Mouse (Mus musculus) spleen, postnatal 10 days (tissue): ENCODE data around the gene Gm7029.
"Not testable (repeated sequence)": the region's sequence is repeated elsewhere in the genome, so short reads cannot be mapped to it uniquely, and the experiment has no call there.

ENCODE experiments used
- DNase-seq, 2 experiments: peaks; one replicate each; pipeline ENCODE4 v3.0.0; 2021 to 2022; ENCODE audit warnings: low spot score in 2 of 2

The Gm7029 gene

DNA sequence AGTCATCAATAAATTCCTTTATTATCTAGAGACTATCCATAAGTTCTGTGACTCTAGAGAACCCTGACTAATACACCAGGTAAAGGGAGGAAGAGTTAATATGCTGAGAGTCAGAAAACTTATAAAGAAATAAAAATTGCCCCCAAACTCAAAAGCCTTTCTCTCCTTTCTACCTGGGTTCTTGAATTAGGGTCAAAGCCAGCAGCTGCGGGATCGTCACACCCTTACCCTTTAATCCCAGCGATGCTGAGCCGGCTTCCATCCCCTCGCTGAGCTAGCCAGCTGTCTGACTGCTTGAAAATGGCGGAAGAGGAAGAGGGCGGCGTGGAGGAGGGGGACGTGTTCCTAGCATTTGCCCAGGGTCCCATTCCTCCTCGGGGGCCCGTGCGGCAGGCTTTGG, at the start of gene Gm7029:
Gm7029 (plus strand) TSS at position 301 of the 400 bp plus-strand sequence.
- DNase-seq = not testable (repeated sequence)

DNA sequence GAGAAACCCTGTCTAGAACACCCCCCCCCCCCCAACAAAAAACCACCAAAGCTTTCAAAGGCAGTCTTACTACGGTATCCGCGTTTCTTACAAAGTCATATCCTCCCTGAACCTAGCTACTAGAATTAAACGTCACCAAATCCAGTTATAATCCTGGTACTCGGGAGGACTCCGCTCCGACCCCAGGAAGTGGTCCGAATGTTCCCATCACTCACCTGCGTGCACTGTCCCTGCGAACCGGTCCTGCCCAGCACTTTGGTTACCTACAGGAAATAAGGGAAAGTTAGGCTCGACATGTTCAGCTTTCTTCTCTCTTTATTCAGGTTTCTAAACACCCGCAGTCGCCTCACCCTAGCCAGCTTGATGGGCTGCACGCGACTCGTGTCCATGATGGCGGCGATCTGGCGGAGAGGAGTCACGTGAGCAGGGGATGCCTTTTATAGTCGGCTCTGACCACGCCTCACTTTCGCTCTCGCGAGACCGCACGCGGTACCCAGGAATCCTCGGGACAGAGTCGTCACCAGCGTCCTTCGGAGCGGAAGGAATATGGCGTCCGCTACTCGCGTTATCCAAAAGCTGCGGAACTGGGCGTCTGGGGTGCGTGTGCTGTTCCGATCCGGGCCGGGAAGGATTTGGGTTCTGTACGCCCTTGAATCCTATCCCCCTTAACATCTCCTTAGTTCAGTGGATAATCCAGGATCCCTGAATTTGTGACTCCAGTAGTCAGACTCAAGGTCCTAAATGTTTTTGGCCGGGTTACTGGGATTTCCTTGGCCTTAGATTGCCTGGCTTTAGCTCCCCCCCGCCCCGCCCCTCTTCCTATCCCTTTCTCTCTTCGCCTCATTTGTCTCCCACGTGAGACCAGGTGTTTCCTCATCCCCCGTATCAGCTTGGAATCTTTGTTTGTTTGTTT, 49.3 kb upstream of the Gm7029 start, which contains the start of the genes Rps28 and Ndufa7:
Rps28 (minus strand) TSS at position 479 of the 913 bp plus-strand sequence.
Ndufa7 (plus strand) TSS at position 489 of the 913 bp plus-strand sequence.
- DNase-seq = peak; percentile 98 to 99

DNA sequence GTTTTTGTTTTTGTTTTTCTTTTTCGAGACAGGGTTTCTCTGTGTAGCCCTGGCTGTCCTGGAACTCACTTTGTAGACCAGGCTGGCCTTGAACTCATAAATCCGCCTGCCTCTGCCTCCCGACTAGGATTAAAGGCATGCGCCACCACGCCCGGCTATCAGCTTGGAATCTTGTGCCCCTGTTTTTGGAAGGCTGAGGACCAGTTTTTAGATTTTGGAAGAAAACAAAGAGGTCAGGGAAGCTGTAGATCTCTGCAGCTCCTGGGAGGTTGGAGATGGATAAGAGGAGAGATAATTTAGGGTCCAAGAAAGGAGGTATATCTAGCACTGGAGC, 48.7 kb upstream of the Gm7029 start:
- DNase-seq = not testable (repeated sequence)

DNA sequence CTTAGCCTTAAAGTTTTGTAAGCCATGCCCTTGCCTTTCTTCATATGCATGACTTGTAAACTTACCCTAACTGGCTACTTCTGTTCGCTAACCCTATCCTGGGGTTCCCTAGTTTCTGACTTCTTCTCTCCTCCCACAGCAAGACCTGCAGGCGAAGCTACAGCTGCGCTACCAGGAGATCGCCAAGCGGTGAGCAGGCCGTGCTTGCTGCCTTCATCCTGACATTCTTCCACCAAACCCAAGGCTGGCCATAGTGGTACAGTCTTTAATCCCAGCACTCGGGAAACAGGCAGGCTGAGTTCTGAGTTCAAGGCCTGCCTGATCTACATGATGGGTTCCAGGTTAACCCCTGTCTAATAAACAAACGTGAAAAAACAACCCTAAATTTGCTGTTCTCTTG, 48.2 kb upstream of the Gm7029 start:
- no peak for DNase-seq

DNA sequence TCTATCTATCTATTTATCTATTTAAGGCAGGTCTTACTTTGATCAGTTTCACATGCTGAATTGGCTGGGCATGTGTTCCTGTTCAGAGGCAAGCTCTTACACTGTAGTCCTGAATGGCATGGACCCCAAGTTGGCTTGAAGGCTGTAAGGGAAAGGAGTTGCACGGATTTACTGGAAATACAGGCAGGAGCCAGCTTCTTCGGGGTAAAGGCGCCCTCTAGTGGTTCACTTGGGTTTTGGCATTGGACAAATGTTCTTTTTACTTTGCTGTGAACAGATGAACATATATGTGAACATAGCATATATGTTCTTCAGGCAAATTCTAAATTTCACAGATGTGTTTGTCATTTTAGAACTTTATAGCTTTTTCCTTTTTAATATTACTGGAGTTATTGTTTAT, 46.8 kb upstream of the Gm7029 start:
- peak; percentile 52 to 76 for DNase-seq

DNA sequence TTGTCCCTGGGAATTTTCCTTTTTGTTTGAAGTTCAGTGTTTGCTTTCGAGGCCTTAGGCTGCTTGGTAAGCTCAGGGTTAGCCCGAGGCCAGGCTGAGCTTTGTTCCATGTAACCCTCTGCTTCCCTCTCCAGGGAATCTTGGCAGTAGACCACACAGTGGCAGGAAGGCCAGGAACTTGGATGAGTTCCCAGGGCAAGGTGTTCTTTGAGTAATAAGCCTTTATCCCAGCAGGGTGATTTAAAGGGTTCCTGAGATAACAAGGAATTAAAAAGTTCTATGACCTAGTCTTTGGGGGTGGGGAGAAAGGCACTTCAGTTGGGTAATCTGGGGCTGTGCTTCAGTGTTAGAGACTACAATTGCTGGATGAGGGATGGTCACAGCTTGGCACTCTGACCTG, 44.7 kb upstream of the Gm7029 start:
- DNase-seq = no peak

DNA sequence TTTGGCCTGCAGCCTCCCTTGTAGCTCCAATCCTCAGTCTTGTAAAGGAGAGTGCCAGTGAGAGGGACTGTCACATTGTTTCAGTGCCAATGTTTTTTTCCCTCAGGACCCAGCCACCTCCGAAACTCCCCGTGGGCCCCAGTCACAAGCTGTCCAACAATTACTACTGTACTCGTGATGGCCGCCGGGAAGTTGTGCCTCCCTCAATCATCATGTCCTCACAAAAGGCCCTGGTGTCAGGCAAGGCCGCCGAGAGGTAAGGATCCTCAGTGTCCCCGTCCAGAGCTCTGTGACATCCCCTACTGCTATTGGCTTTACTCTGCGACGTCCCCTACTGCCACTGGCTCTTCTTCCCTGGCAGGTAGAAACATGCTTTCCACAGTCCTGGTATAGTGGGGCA, 44.1 kb upstream of the Gm7029 start:
- DNase-seq = no peak

DNA sequence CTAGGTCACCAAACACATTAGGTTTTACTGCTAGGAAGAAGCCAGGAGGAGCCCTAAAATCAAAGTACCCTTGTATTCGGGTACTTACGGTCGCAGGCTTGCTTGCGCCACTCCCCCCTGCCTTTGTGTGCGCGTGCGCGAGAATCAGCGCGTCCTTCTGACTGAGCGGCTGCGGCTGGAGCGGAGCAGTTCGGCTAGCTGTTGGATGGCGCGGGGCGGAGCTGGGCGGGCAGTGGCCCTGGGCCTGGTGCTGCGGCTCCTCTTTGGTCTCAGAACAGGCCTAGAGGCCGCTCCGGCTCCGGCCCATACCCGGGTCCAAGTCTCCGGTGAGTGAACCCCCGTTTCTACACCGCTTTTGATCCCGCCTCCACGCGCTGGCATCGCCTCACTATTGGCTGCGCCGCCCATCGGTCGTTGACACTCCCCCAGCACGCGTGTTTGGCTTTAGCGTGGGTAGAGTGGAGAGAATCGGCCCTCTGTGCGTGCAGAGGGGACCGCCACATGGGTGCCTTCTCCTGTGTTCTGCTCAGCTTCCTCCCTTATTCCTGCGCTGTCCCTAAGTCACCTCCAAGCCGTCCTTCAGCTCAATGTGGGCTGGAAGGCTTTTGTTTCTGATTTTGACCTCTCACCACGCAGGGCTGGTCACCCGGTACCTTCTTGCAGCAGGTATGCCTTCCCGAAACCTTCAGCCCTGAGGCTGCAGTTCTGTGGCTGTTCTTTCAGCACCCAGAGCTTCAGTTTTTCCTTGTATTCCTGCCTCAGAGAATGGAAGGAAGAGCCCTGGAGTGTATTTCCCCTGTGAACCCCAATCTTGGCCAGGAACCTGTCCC, 30.5 kb upstream of the Gm7029 start, which contains the start of gene Cd320:
Cd320 (plus strand) TSS at position 126 of the 830 bp plus-strand sequence.
- DNase-seq = peak; percentile 89 to 93

DNA sequence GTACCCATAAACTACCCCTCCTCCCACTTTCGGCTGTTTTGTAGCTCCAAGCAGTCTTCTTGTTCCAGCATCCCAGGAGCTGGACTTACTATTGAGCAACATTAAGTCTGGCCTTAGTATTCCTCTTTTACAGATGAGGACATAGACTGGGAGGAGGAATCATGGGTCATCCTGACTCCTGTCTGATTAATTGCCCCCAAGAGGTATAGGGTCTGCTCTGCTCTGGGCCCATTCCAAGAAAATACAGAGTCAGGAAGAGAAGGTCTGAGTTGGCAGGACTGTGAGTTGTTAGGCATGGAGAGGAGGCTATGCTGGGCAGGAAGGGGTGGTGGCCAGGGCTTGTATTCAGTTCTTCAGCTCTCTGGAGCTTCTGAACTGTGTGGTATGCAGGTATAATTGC, 29.4 kb upstream of the Gm7029 start:
- no peak for DNase-seq

DNA sequence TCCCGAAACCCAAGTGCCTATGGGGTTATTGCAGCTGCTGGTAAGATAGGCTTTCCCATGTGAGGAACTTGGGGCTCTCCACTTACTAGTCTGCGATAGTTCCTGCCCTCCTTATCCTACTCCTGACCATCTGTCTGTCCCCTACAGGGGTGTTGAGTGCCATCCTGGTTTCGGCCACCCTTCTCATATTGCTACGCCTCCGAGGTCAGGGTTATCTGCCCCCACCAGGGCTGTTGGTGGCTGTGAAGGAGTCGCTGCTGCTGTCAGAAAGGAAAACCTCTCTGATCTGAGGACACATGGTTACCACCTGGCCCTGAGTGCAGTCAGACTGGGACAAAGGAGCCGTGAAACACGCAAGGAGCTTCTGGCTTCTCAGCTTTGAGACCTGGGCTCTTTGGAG, 25.5 kb upstream of the Gm7029 start:
- DNase-seq = no peak

DNA sequence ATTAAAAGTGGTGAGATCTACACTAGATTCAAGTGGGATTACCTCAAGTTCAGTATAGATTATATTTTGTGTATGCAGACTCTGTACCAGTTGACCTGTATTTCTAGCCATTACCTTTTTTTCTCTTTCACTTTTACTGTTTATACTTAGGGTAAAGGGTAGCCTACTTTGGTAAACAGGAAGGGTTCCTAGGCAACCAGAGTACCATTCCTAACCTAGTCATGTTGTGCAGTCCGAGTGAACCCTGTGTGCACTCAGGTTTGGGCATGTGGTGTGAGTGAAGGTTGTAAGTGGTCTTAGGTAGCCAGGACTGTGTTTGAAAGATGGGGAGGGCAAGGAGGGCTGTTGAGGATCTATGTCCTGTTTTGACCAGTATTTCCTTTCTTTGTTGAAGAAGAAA, 22.3 kb upstream of the Gm7029 start:
- no peak for DNase-seq

DNA sequence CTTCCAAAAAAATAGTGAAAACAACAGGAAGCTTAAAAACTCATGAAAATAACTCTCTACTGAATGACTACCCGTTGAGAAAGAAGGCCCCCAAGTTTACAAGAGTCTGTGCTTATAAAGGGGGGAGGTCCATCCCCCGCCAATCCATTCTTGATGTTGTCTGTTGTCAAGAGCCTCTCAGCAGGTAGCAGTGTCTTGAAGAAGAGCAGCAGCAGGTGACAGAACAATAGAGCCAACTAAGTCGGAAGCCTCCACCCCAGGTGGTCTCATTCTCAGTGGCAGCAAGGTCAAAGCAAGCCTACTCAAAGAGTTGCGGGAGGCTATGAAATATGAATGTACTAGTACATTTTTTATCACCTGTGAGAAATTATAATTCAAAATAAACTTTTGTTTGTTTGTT, 15.8 kb upstream of the Gm7029 start:
- DNase-seq = no peak

DNA sequence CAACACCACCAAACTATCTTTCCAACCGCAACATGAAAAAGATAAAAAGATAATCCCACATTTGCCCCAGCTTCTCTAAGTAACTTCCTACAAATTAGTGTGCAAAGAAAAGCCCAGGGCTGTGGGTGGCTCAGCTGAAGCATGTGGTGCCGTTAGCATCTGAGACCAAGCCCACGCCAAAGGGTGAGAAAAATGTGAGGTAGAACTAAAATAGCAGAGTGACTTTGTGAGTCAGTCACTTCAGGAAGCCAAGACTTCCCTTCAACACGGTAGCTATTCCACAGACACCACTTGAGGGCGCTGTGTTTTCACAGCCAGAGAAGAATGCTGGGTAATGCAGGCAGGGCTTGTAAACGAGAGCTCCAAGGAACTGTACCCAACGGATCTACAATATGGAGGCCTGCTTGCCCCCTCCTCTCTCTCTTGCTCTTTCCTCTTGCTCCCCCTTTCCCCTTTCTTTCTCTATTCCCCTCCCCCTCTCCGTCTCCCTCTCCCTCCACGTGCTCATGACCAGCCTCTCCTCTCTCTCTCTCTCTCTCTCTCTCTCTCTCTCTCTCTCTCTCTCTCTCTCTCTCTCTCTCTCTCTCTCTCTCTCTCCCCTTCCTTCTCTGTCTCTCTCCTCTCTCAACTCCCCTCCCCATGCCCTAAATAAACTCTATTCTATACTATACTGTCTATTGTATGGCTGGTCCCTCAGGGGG, 8.2 kb upstream of the Gm7029 start:
- DNase-seq = peak in 1 of 2 experiments; percentile 78

DNA sequence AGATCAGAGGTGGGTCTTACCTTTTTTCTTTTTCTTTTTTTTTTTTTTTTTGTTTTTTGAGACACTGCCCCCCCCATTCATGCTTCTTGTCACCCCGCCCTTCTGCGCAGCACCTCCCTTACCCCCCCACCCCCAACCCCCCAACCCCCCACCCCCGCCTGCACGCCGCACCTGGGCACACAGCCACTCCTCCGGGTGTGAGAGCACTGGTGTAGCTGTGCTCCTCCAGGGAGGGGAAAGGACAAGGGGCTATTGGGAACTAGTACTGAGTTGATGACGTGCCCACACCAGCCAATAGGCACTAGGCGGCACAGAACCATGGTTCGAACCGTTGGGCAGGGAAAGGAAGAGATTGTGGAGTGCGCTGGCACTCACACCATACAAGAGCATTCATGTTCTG, 774 bp downstream of the Gm7029 start:
- no peak for DNase-seq

DNA sequence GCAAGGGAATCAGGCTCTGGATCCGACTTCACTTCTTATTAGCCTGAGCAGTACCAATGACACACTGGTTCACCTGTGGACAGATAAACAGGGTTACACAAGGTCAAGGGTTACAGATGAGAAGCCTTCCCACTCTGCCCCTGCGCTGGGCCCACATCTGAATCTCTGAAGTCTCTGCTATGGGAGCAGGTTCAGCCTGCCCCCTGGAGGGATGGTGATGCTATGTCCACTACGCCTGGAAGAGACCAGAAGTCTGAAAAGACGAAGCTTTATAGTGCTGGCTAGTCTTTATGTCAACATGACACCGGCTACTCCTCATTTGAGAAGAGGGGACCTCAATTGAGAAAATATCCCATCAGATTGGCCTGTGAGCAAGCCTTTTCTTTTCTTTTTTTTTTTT, 2.2 kb downstream of the Gm7029 start:
- DNase-seq = peak in 1 of 2 experiments; percentile 39

DNA sequence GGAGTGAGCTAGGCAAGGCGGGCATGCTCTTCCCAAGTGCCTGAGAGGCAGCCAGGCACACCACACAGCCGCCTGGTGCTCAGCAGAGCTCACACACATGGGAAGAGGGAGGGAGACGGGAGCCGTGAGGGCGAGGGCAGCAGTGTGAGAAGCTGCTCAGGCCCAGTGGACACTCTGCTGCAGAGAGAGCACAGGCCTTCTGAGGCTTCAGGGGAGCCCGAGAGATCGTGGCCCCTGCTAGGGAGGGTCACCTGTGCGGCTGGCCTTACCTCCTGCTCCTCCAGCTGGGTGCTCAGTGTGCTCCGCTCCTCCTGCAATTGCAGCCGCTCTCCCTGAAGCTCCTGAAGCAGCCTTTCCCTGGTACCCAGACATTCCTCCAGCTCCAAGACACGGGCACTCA, 10.7 kb downstream of the Gm7029 start:
- DNase-seq = not testable (repeated sequence)

DNA sequence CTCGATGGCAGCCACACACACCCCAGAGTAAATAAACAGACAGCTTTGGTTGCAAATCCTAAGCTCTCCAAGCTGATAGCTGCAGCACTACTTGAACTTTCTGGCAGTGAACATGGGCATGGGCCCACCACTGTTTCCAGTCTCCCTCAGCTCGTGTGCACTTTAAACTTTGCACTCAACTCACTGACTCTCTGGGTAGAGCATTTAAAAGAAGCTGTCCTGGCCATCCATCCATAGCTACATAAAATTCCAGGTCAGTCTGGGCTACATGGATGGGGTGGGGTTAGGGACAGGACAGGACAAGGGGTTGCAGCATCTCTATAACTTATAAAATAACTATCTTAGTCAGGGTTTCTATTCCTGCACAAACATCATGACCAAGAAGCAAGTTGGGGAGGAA, 14.2 kb downstream of the Gm7029 start:
- DNase-seq = not testable (repeated sequence)

DNA sequence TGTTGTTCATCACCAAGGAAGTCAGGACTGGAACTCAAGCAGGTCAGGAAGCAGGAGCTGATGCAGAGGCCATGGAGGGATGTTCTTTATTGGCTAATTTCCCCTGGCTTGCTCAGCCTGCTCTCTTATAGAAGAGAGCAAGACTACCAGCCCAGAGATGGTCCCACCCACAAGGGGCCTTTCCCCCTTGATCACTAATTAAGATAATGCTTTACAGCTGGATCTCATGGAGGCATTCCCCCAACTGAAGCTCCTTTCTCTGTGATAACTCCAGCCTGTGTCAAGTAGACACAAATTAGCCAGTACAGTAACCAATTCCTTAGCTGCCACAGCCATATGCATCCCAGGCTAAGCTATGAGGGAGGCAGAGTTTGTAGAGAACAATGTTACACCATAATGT, 14.6 kb downstream of the Gm7029 start:
- DNase-seq = not testable (repeated sequence)

DNA sequence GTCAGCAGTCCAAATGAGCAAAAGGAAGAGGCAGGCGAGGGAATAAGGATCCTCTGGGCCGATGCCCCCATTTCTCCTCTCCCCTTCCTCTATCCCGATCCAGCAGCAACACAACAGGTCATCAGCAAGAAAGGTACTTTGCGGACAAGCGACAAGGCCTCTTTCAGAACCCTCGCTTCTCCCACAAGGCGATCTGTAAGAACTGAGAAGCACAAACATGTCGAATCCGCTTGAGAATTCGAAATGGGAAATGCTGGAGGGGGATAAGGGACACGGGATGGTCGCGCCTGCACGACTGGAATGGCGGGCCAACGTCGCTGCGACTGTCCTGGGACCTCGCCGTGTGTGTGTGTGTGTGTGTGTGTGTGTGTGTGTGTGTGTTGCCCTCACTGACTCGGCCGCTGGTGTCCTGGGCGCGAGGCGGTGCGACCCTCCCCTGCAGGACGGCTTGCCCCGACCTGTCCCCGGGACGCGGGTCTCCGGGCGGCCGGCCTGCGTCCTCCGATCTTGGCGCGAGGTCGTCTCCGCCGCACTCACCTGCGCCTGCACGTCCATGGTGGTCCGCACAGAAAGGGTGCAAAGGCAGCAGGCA, 16.4 kb downstream of the Gm7029 start:
- DNase-seq = not testable (repeated sequence)

DNA sequence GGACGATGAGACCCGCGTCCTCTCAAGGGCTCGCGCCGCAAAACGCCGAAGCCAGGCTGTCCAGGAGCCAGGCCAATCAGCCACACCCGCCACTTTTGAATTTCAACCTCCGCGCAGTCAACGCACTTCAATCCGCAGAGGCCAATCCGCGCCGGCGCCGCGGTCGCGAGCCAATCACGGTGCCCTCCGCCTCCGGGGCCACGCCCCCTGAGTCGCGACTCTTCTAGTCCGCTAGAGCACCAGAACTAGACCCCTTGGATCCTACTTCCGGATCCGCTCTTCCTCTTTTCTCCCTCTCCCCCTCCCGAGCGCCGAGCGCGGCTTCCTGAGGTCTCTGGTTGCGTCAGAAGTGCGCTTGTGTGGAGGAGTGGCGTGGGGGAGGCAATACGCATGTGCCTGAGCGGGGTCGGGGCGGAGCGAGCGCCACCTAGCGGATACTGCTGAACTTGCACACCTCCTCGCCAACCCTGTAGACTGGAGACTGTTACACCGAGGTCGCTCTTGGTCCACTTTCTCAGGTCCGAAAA, 17.0 kb downstream of the Gm7029 start, which contains the start of gene Kifc1:
Kifc1 (minus strand) TSS at position 129 of the 527 bp plus-strand sequence.
- peak; percentile 99 for DNase-seq

DNA sequence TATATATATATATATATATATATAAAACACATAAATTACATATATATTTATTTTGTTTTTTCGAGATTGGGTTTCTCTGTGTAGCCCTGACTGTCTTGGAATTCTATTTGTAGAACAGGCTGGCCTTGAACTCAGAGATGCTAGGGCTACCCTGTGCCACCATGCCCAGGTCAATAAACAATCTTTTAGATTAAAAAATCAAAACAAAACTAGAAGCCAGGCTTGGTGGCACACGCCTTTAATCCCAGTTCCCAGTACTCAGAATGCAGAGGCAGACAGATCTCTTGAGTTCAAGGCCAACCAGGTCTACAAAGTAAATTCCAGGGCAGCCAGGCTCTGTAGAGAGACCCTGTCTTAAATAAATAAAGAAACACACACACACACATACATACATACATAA, 17.7 kb downstream of the Gm7029 start:
- no peak for DNase-seq
